Mouse (Mus musculus) central nervous system, embryonic 11.5 days (tissue): ENCODE measurements around the gene Cyp2b10. TPM values are rescaled to one million over a fixed set of nuclear protein-coding genes. Genes with fewer than 3 reads are reported as not detected.

Experiments used
- polyA plus RNA-seq: library from polyadenylated mRNA; depleted of rRNA; stranded (reverse); fragments of >200 nt; gene quantifications from 2 replicates; pipeline ENCODE4 v1.2.3, GENCODE M21; 2012; rRNA removed

Gene Cyp2b10
- polyA plus RNA-seq = 0.02 TPM in 1 of 2 replicates, not detected in the other

DNA sequence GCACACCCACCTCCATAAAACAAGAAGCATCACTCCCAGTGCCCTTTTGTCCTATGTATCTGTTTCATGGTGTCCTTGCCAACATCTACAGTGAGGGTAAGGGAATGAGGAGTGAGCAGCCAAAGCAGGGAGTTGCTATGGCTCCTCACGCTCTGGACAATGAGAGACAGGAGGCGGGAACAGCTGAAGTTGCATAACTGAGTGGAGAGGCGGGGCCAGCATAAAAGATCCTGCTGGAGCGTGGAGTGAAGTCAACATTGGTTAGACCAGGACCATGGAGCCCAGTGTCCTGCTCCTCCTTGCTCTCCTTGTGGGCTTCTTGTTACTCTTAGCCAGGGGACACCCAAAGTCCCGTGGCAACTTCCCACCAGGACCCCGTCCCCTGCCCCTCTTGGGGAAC is at the start of gene Cyp2b10:
Gene Cyp2b10 (plus strand): TSS at position 210 of the 400 bp plus-strand sequence.

Other genes with a start within 250 kb of the Cyp2b10 start
- gene Bckdha, start 238.6 kb upstream of the Cyp2b10 start, polyA plus RNA-seq = 31.3 and 48.1 TPM in 2 replicates
- 45.5 and 45.7 TPM in 2 replicates for gene Exosc5, start 238.5 kb upstream of the Cyp2b10 start, polyA plus RNA-seq
- 0.52 and 0.74 TPM in 2 replicates for gene Tmem91, start 222.5 kb upstream of the Cyp2b10 start, polyA plus RNA-seq
- gene B9d2, start 216.8 kb upstream of the Cyp2b10 start, polyA plus RNA-seq = 21.3 and 30.0 TPM in 2 replicates
- gene Tgfb1, start 210.6 kb upstream of the Cyp2b10 start, polyA plus RNA-seq = 5.5 and 8.6 TPM in 2 replicates
- 66.6 and 84.8 TPM in 2 replicates for gene Ccdc97, start 178.5 kb upstream of the Cyp2b10 start, polyA plus RNA-seq
- 80.8 and 115 TPM in 2 replicates for gene Hnrnpul1, start 142.9 kb upstream of the Cyp2b10 start, polyA plus RNA-seq
- gene Axl, start 108.9 kb upstream of the Cyp2b10 start, polyA plus RNA-seq = 22.3 and 32.5 TPM in 2 replicates
- gene Cyp2s1, start 80.7 kb upstream of the Cyp2b10 start, polyA plus RNA-seq = 0.71 and 3.9 TPM in 2 replicates
- gene Cyp2b13, start 163.9 kb downstream of the Cyp2b10 start, polyA plus RNA-seq = not detected in 2 replicates